Mouse (Mus musculus) lung, adult 2 months (tissue): ENCODE measurements around the gene Bhlhe41.

Experiments
- CTCF ChIP-seq: fragments of 200-500 bp; IDR thresholded peaks from 2 replicates; pipeline ENCODE4 v1.5.1; 2011; ENCODE audit warnings: mild to moderate bottlenecking, low read length, control low read depth; ENCODE audit not compliant: insufficient read depth
- POLR2A ChIP-seq: fragments of 200-500 bp; IDR thresholded peaks from 2 replicates; pipeline ENCODE4 v1.6.1; 2011; ENCODE audit warnings: low read depth, mild to moderate bottlenecking, control low read depth, low read length, borderline replicate concordance; ENCODE audit errors: extremely low read depth

GRCm38 (mm10) chr6:145811174-145811573 lies 54.2 kb downstream of the Bhlhe41 start:
- TF ChIP-seq CTCF = no peak
- no peak for TF ChIP-seq POLR2A
